Mouse (Mus musculus) liver, adult 2 months (tissue): Measurements from ENCODE around the gene Doc2b.

Experiments
- CTCF ChIP-seq: fragments of 200-500 bp; IDR thresholded peaks from 2 replicates; pipeline ENCODE4 v1.5.1; 2011; ENCODE audit warnings: low read depth, low read length, control low read depth
- POLR2A ChIP-seq: fragments of 200-500 bp; IDR thresholded peaks from 2 replicates; pipeline ENCODE4 v1.6.1; 2011; ENCODE audit warnings: low read length, control low read depth; ENCODE audit not compliant: insufficient read depth; ENCODE audit errors: extremely low read depth

DNA sequence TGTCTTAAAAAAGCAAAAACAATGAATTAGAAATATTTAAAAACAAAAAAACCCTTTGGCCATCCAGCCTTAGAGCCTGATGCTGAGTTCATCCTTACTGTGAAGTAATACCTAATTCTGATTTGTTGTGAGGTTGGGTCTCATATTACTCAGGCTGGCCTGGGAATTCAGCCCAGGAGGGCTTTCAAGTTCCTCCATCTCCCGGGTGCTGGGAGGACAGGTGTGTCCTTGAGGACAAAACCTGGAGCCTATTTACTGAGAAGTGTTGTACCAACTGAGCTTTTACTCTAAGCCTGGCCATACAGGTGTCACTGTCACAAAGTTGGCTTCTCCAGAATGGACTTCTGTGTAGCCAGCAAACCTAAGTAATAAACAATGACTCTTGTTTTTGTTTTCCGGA is 28.8 kb downstream of the Doc2b start:
- TF ChIP-seq POLR2A: no peak
- no peak for TF ChIP-seq CTCF
